Mouse (Mus musculus): ENCODE results near the gene Olfr368. TPM values are rescaled to one million over a fixed set of nuclear protein-coding genes. Genes with fewer than 3 reads are reported as not detected.

The Olfr368 gene
- polyA plus RNA-seq (2012; rRNA removed) = 0.11 and 0.14 TPM in 2 replicates

DNA sequence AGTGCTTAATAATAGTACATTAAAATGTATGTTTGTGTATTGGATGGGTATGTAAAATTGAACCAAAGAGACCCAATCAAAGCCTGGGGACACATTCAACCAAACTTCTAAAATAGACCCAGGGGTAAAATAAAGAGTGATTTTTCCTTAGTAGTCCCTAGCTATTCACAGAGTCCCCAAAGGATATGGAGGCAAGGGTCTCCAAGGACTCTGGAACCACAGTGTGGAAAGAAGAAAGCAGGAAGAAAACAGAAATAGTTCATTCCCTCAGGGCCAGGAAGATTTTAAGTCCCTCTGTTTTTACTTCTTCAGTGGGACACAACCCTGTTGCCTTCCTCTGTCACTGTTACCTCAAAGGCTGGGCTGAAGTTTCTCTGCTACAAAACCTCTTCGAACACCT is at the start of gene Olfr368:
Gene Olfr368 (plus strand): TSS at position 301 of the 400 bp plus-strand sequence.
- Histone ChIP-seq H3K4me1 (ENCODE audit: control insufficient read depth, insufficient read depth, low read length) (no peaks in the 10 kb centered on the region), H3K27me3 (ENCODE audit: control insufficient read depth, insufficient read depth, low read length) (no peaks in the 10 kb centered on the region), H3K27ac (ENCODE audit: control insufficient read depth, insufficient read depth, low read depth, low read length) (no peak within 1 kb of the TSS), H3K4me3 (ENCODE audit: control insufficient read depth, low read depth, low read length) (no peak within 1 kb of the TSS), H3K36me3 (ENCODE audit: control insufficient read depth, insufficient read depth, low read length) (no peaks in the 10 kb centered on the region)
- no peak for TF ChIP-seq POLR2A (IDR thresholded peaks at IDR 0.05; ENCODE audit: control insufficient read depth, low read depth, low read length)

- H3K4me1 ChIP-seq (ENCODE audit: control insufficient read depth, insufficient read depth, low read length) = no peaks in the 10 kb centered on the region
- no peaks in the 10 kb centered on the region for H3K36me3 ChIP-seq (ENCODE audit: control insufficient read depth, insufficient read depth, low read length)
- TF ChIP-seq POLR2A (IDR thresholded peaks at IDR 0.05; ENCODE audit: control insufficient read depth, low read depth, low read length) = no peak
- TF ChIP-seq CTCF (IDR thresholded peaks at IDR 0.05; ENCODE audit: control insufficient read depth, insufficient read depth, insufficient replicate concordance, low read depth, low read length) = no peak
- no peaks in the 10 kb centered on the region for H3K27me3 ChIP-seq (ENCODE audit: control insufficient read depth, insufficient read depth, low read length)
- H3K4me3 ChIP-seq (ENCODE audit: control insufficient read depth, low read depth, low read length) = no peak overlapping the region
- H3K27ac ChIP-seq (ENCODE audit: control insufficient read depth, insufficient read depth, low read depth, low read length) = no peak overlapping the region
Measured at GRCm38 (mm10) chr2:37333321-37333720, 7.0 kb downstream of the Olfr368 start.

GRCm38 (mm10) chr2:37338497-37339187 is 12.3 kb downstream of the Olfr368 start:
- Histone ChIP-seq H3K27ac (ENCODE audit: control insufficient read depth, insufficient read depth, low read depth, low read length) (no peak overlapping the region), H3K4me1 (ENCODE audit: control insufficient read depth, insufficient read depth, low read length) (no peaks in the 10 kb centered on the region), H3K27me3 (ENCODE audit: control insufficient read depth, insufficient read depth, low read length) (no peaks in the 10 kb centered on the region), H3K4me3 (ENCODE audit: control insufficient read depth, low read depth, low read length) (no peak overlapping the region), H3K36me3 (ENCODE audit: control insufficient read depth, insufficient read depth, low read length) (no peaks in the 10 kb centered on the region)
- TF ChIP-seq POLR2A (IDR thresholded peaks at IDR 0.05; ENCODE audit: control insufficient read depth, low read depth, low read length) = no peak
- no peak; the same call in 1 of the 2 replicates for TF ChIP-seq CTCF (IDR thresholded peaks at IDR 0.05; ENCODE audit: control insufficient read depth, insufficient read depth, insufficient replicate concordance, low read depth, low read length)

GRCm38 (mm10) chr2:37351671-37352070 is 25.4 kb downstream of the Olfr368 start:
- Histone ChIP-seq H3K27me3 (ENCODE audit: control insufficient read depth, insufficient read depth, low read length) (no peaks in the 10 kb centered on the region), H3K36me3 (ENCODE audit: control insufficient read depth, insufficient read depth, low read length) (peaks cover 5% of the 10 kb centered on the region), H3K4me3 (ENCODE audit: control insufficient read depth, low read depth, low read length) (no peak overlapping the region), H3K27ac (ENCODE audit: control insufficient read depth, insufficient read depth, low read depth, low read length) (no peak overlapping the region), H3K4me1 (ENCODE audit: control insufficient read depth, insufficient read depth, low read length) (no peaks in the 10 kb centered on the region)
- TF ChIP-seq POLR2A (IDR thresholded peaks at IDR 0.05; ENCODE audit: control insufficient read depth, low read depth, low read length) (no peak), CTCF (IDR thresholded peaks at IDR 0.05; ENCODE audit: control insufficient read depth, insufficient read depth, insufficient replicate concordance, low read depth, low read length) (no peak)

GRCm38 (mm10) chr2:37355571-37355970 is 29.3 kb downstream of the Olfr368 start:
- Histone ChIP-seq H3K4me3 (ENCODE audit: control insufficient read depth, low read depth, low read length) (peak overlapping the region; percentile 47), H3K36me3 (ENCODE audit: control insufficient read depth, insufficient read depth, low read length) (peaks cover 5% of the 10 kb centered on the region), H3K27me3 (ENCODE audit: control insufficient read depth, insufficient read depth, low read length) (no peaks in the 10 kb centered on the region), H3K27ac (ENCODE audit: control insufficient read depth, insufficient read depth, low read depth, low read length) (no peak overlapping the region), H3K4me1 (ENCODE audit: control insufficient read depth, insufficient read depth, low read length) (peaks cover 8% of the 10 kb centered on the region)
- no peak for TF ChIP-seq POLR2A (IDR thresholded peaks at IDR 0.05; ENCODE audit: control insufficient read depth, low read depth, low read length)
- no peak for TF ChIP-seq CTCF (IDR thresholded peaks at IDR 0.05; ENCODE audit: control insufficient read depth, insufficient read depth, insufficient replicate concordance, low read depth, low read length)

DNA sequence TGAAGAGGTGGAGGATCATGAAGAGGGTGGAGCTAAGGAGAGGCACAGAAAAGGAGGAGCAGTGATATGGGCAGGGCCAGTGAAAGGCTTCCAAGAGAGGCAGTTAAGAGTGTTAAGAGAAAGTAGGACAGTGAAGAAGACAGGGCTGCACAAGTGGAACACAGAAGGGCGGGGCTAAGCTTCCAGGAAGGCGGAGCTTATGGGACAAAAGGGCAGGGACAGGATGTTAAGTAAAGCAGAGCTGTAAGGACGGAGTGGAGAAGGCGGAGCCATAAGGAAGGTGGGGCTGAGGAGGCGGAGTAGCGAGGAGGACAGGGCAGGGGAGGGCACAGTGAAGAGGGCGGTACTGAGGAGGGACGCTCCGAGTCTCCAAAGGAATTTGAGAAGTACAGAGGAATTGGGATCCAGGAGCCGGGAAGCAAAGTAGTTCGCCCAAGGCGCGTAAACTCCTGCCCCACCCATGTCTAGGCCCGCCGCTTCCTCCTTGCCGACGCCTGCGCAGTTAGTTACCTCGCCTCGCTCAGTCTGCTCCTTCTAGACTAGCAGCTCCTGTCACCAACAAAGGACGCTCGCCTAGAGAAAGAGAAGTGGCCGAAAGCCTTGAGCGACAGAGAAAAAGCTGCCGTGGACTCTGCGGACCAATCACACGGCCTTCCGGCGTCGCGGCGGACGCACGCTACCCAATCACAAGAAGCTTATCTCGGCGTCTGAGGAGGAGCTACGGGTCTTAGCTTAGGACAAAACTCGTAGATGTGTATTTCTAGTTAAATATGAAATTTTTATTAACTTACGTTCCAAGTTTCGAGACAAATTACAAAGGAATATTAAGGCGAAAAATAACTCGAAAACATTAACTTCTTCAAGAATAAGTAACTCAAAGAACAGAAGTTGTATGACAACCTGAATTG is 32.6 kb downstream of the Olfr368 start, which contains the start of gene Pdcl:
Gene Pdcl (minus strand): TSS at position 700 of the 908 bp plus-strand sequence.
- peaks cover 2% of the 10 kb centered on the region for H3K36me3 ChIP-seq (ENCODE audit: control insufficient read depth, insufficient read depth, low read length)
- peak within 1 kb of the TSS; percentile 88 for H3K27ac ChIP-seq (ENCODE audit: control insufficient read depth, insufficient read depth, low read depth, low read length)
- TF ChIP-seq CTCF (IDR thresholded peaks at IDR 0.05; ENCODE audit: control insufficient read depth, insufficient read depth, insufficient replicate concordance, low read depth, low read length) (no peak), POLR2A (IDR thresholded peaks at IDR 0.05; ENCODE audit: control insufficient read depth, low read depth, low read length) (peak; percentile 68)
- H3K27me3 ChIP-seq (ENCODE audit: control insufficient read depth, insufficient read depth, low read length) = no peaks in the 10 kb centered on the region
- peaks cover 8% of the 10 kb centered on the region for H3K4me1 ChIP-seq (ENCODE audit: control insufficient read depth, insufficient read depth, low read length)
- peak within 1 kb of the TSS; percentile 95 for H3K4me3 ChIP-seq (ENCODE audit: control insufficient read depth, low read depth, low read length)

DNA sequence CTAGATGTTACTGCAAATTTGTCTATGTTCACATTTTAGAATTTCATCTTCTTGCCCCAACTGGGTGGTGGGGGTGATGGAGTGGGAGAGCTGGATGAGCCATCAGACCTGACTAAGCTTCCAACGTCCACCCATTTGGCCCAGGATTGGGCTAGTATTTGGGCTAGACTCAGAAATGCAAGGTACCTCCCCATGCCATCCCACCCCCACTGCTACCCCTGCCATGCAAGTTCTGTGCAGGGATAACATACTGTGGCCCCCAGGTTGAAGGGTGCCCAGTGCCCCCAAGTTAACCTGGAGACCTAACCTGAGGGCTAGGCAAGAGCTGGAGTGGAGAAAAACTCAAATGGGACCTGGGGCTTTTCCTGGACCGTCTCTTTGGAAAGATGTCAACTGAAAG is 33.6 kb downstream of the Olfr368 start:
- no peak for TF ChIP-seq CTCF (IDR thresholded peaks at IDR 0.05; ENCODE audit: control insufficient read depth, insufficient read depth, insufficient replicate concordance, low read depth, low read length)
- no peak for TF ChIP-seq POLR2A (IDR thresholded peaks at IDR 0.05; ENCODE audit: control insufficient read depth, low read depth, low read length)
- H3K36me3 ChIP-seq (ENCODE audit: control insufficient read depth, insufficient read depth, low read length) = peaks cover 2% of the 10 kb centered on the region
- no peak overlapping the region for H3K27ac ChIP-seq (ENCODE audit: control insufficient read depth, insufficient read depth, low read depth, low read length)
- no peaks in the 10 kb centered on the region for H3K27me3 ChIP-seq (ENCODE audit: control insufficient read depth, insufficient read depth, low read length)
- H3K4me3 ChIP-seq (ENCODE audit: control insufficient read depth, low read depth, low read length) = no peak overlapping the region
- H3K4me1 ChIP-seq (ENCODE audit: control insufficient read depth, insufficient read depth, low read length) = peaks cover 8% of the 10 kb centered on the region
